Mouse (Mus musculus) embryonic fibroblast, embryonic 13.5 days (primary cell): Measurements from ENCODE around the gene Gm2696.

Experiments used
- CTCF ChIP-seq: IDR thresholded peaks from 2 replicates; pipeline ENCODE4 v1.5.1; 2011; ENCODE audit warnings: mild to moderate bottlenecking, control low read depth, low read length, moderate library complexity, borderline replicate concordance; ENCODE audit not compliant: insufficient read depth
- POLR2A ChIP-seq: IDR thresholded peaks from 2 replicates; pipeline ENCODE4 v1.6.1; 2011; ENCODE audit warnings: low read depth, mild to moderate bottlenecking, control low read depth, low read length, moderate library complexity

- TF ChIP-seq POLR2A (no peak), CTCF (no peak)
These were observed 49.7 kb downstream of the Gm2696 start for GRCm38 (mm10) chr10:77864067-77864761.
